Mouse (Mus musculus) embryonic fibroblast, embryonic 13.5 days (primary cell): ENCODE results near the gene Camp. TPM values are rescaled to one million over a fixed set of nuclear protein-coding genes. Genes with fewer than 3 reads are reported as not detected.
A peak's percentile ranks its signal among the peaks of the same experiment; 100 is the strongest.

Source experiments
- H3K27ac ChIP-seq: 2 replicates; pipeline ENCODE4 v1.5.1; 2012; ENCODE audit warnings: low read length, control low read depth, inconsistent platforms; ENCODE audit not compliant: insufficient read depth
- H3K4me1 ChIP-seq: 2 replicates; pipeline ENCODE4 v1.6.1; 2011; ENCODE audit warnings: low read length; ENCODE audit not compliant: control insufficient read depth, insufficient read depth
- H3K4me3 ChIP-seq: 2 replicates; pipeline ENCODE4 v1.5.1; 2011; ENCODE audit warnings: mild to moderate bottlenecking, control low read depth, low read length; ENCODE audit not compliant: insufficient read depth
- CTCF ChIP-seq: IDR thresholded peaks from 2 replicates; pipeline ENCODE4 v1.5.1; 2011; ENCODE audit warnings: mild to moderate bottlenecking, control low read depth, low read length, moderate library complexity, borderline replicate concordance; ENCODE audit not compliant: insufficient read depth
- POLR2A ChIP-seq: IDR thresholded peaks from 2 replicates; pipeline ENCODE4 v1.6.1; 2011; ENCODE audit warnings: low read depth, mild to moderate bottlenecking, control low read depth, low read length, moderate library complexity
- polyA plus RNA-seq: library from polyadenylated mRNA; stranded (reverse); fragments of >200 nt; gene quantifications from 2 replicates; pipeline ENCODE4 v1.2.4, GENCODE M21; 2011; ENCODE audit warnings: low read depth; ENCODE audit not compliant: missing spikeins, insufficient read length

The Camp gene
- not detected in 2 replicates for polyA plus RNA-seq

DNA sequence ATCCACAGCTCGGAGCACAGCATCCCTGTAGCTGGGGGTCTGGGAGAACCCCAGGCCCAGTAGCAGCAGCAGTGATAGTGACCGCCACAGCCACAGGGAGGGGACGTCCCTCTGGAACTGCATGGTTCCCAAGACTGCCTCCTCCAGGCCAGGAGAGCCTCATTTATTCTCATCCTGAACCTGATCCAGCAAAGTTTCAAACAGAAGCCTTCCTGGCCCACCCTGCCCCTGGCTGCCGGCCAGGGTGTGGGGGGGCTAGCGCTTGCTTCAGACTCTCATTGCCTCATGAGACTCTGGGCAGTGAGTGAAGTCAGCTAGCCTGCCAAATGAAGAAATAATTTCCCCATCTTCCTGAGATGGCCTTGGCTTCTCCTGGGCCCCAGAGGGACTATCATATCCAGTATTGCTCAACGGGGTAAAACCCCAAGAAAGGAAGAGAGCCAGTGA, at the start of gene Camp:
TSS of gene Camp (minus strand) at position 306 of the 447 bp plus-strand sequence.
- Histone ChIP-seq H3K4me1 (no peaks in the 10 kb centered on the region), H3K27ac (no peak within 1 kb of the TSS), H3K4me3 (no peak within 1 kb of the TSS)
- TF ChIP-seq CTCF (no peak), POLR2A (no peak)

DNA sequence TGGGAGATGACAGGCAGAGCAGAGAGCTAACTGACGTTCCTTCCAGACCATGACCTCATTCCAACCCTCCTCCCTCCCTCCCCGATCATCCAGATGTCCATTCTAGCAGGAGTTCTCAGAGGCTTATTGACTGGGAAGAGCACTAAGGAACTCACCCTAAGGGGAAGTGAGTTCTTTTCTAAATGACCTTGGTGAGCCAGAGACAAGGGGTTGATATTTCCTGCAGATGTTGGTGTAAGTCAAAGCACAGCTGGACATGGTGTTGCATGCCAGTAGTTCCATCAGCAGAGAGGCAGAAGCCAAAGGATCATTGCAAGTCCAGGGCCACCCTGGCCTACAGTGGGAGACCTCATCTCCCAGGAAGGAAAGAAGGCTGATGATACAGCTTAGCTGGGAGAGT, 48.6 kb upstream of the Camp start:
- Histone ChIP-seq H3K4me1 (peaks cover 5% of the 10 kb centered on the region; the same call in 1 of the 2 replicates), H3K4me3 (no peak overlapping the region), H3K27ac (no peak overlapping the region)
- TF ChIP-seq CTCF (no peak), POLR2A (no peak)

DNA sequence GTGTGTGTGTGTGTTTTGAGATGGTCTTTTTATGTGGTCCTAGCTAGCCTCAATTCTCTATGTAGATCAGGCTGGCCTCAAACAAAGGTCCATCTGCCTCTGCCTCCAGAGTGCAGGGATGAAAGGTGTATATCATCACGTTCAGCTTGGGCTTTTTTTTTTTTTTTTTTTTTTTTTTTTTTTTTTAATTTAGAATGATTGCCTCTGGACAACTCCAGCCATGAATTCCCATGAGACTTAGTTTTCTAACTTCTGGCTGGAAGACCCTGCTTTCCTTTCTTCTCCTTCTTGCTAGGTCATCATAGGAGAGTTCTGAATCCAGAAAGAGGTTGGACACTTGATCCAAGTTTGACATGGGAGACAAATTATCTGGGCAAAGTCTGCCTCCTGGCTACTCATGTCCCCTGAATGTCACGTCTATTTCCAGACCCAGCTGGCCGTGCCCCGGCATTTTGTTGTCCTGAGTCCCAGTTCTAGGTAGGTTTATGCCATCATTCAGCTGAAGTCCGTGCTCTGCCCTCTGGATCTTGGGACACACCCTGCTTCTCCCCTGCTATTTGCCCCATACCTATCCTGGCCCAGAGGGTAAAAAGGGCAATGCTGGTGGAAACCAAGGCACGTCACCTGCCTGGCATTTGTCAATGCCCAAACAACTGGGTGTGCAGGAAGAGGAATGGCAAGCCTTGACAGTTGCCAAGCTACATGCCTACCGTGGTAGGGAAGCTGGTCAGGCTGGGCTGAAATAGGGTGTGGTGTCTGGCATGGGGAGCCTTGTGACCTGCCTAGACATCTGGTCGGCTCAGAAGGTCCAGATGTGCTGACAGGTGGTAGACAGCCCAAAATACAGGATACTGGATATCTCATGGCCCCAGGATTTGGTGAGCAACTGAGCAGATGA, 47.1 kb upstream of the Camp start:
- TF ChIP-seq CTCF (no peak), POLR2A (no peak)
- Histone ChIP-seq H3K27ac (no peak overlapping the region), H3K4me1 (no peaks in the 10 kb centered on the region), H3K4me3 (no peak overlapping the region)

DNA sequence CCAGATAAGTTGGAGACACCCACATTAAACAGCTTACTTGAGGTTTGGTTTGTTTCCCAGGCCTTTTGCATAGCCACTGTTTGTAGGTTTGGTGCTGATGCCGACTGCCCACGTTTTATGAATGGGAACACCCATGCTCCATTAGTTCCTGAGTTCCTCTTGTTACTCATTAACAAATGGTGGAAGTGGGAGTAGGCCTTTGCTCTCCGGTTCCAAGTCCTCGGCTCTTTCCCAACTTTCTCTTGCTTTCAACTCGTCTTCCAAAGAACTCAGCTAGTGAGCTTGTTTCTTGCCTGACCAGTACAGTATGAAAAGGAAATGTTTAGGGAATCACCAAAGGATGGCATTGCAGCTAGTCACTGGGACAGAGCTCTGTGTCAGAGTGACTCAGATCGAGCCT, 46.2 kb upstream of the Camp start:
- no peak for TF ChIP-seq POLR2A
- TF ChIP-seq CTCF: no peak
- Histone ChIP-seq H3K27ac (no peak overlapping the region), H3K4me3 (no peak overlapping the region), H3K4me1 (no peaks in the 10 kb centered on the region)

DNA sequence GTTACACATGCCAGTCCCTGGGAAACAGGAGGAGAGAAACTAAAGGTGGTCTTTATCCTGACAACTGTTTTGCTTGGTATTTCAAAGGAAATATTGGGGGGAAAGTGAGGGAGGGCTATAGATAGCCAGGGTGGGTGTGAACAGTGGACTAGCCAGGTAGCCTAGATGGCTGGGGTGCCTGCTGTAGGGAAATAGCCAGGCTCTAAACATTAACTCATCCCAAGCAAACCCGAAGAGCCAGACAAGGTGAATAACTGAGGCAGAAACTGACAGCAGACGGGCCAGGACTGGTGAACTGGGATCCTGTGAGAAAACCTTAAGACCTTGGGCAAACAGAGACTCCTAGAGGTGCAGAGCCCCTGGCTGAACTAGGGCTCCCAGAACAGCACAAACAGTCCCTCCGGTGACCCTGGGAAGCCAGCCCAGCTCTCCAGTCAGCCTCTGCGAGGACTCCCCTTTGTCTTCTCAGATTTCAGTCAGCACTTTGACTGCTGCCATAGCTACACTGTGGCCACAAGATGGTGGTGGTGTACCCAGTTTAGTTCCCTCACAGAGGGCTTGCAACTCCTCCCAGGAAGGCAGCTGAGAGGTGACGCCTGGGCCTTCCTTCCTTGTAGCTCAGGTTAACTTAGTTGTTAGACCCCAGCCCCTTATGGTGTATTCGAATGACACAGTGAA, 45.1 kb upstream of the Camp start:
- no peak for TF ChIP-seq POLR2A
- TF ChIP-seq CTCF: peak; percentile 79; the same call in 1 of the 2 replicates
- no peaks in the 10 kb centered on the region for H3K4me1 ChIP-seq

DNA sequence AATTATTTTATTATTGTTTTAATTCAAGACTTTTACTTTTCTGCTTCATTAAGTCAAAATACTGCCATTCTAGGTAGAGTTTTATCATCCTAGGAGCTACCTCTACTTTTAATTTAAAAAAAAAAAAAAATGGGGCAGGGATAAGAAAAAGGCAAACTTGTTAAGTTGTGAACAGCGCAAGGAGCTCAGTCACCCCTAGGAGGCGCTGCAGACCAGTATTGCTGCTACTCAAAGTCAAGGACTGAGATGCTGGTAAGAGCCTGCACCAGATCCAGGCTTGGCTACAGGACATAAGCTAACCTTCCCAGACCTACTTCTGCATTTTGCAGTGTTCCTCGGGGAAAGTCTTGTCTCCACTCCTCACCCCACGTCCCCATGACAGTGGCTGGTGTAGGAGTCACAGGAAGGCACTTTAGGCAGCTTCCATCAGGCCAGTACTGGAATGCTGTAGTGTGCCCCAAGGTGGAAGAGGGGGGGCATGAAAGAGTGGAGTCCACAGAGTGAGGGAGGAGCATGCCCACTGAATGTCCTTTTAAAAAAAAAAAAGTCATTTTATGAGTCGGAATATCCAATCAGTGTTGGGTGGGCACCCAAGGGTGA, 43.3 kb upstream of the Camp start:
- H3K27ac ChIP-seq: no peak overlapping the region
- H3K4me3 ChIP-seq: no peak overlapping the region
- TF ChIP-seq POLR2A (no peak), CTCF (peak; percentile 69; the same call in 1 of the 2 replicates)
- H3K4me1 ChIP-seq: no peaks in the 10 kb centered on the region

More for the DNA sequence above, 45.1 kb upstream of the Camp start:
- H3K4me3 ChIP-seq: no peak overlapping the region
- 0 out of 2 replicates have a peak overlapping the region, but pooled peaks have one; percentile 29 for H3K27ac ChIP-seq

DNA sequence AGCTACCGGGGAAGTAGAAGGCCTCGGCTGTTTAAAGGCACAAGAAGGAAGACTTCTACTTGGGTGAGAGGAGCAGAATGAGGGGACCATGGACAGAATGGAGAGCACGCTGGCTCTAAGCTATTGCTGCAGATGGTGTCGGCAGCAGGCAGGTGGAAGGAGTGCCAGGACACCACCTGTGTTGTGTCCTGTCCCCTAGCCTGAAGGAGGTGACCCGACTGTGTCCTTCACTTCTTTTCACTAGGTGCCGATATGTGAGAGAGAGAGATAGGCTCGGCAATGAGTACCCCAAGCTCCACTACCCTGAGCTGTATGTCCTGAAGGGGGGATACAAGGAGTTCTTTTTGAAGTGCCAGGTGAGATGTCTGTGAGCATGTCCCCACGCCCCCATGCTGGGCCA, 42.1 kb upstream of the Camp start:
- no peak overlapping the region for H3K27ac ChIP-seq
- H3K4me3 ChIP-seq: no peak overlapping the region
- no peaks in the 10 kb centered on the region for H3K4me1 ChIP-seq
- TF ChIP-seq POLR2A: no peak
- TF ChIP-seq CTCF: no peak

DNA sequence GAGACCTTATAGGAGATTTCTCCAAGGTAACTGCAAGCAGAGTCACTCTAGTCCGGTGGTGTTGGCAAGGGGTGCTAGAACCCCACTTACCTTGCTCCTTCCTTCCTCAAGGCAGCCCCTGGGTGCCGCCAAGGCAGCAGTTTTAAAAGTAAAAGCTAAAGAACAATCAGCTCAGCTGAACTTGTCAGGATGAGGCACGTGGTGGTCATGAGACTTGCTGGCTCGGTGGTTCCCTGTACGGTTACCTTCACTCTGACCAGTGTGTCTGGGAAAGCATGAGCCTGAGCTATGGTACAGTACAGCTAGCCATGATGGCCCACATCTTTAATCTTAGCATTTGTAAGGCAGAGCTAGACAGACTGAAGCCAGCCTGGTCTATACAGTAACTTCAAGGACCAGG, 37.9 kb upstream of the Camp start:
- no peak overlapping the region for H3K4me3 ChIP-seq
- TF ChIP-seq POLR2A (no peak), CTCF (no peak)
- no peak overlapping the region for H3K27ac ChIP-seq
- H3K4me1 ChIP-seq: no peaks in the 10 kb centered on the region

DNA sequence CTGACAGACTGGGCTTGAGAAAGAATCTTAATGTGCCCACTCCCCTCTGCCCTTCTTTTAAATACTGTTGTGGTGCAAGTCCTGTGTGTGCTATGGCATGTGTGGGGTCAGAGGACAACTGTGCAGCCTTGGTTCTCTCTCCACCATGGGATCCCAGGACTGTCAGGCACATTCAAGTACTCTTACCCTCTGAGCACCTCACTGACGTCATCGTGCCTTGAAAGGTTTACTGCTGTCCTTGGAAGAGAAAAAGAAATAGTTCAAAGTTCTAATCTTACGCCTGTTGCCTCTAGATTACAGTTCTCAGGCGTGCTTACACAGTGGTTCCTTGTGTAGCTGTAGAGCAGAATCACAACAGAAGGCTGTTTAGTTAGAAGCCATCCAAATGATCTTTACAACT, 36.8 kb upstream of the Camp start:
- TF ChIP-seq CTCF (no peak), POLR2A (no peak)
- H3K27ac ChIP-seq: no peak overlapping the region
- no peaks in the 10 kb centered on the region for H3K4me1 ChIP-seq
- H3K4me3 ChIP-seq: no peak overlapping the region

DNA sequence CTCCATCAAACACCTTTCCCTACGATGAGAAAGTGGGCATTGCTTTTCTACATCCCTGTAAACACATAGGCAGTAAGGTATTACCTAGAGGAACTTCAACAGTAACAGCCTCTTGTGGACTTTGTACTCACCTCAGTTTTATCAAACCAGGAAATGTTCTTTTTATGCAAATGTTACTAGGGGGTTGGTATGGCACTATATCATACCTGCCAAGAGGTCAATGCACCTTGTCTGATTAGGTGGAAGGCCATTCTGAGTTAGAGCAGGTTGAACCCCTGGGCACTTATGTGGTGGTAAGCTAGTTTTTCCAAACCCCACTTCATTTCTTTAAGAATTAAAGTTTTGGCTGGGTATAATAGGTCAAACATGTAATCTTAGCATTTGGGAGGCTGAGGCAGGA, 29.9 kb upstream of the Camp start:
- TF ChIP-seq CTCF: no peak
- TF ChIP-seq POLR2A: no peak
- no peak overlapping the region for H3K27ac ChIP-seq
- no peak overlapping the region for H3K4me3 ChIP-seq
- no peaks in the 10 kb centered on the region for H3K4me1 ChIP-seq

DNA sequence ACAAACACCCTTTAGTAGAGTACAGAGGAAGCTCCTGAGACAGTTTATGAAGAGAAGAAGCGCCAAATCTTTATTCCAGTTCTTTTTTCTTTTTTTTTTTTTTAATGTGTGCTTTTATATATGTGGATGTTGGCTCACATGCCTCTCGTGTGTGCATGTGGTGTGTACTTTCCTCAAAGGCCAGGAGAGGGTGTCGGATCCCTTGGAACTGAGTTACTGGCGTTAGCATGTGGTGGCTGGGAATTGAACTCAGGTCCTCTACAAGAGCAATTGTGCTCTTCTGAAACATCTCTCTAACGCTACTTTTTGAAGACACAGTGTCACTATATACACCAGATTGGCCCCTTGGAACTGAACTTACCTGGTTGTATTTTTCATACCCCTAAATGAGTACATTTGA, 28.2 kb upstream of the Camp start:
- Histone ChIP-seq H3K27ac (no peak overlapping the region), H3K4me3 (peak overlapping the region; percentile 96), H3K4me1 (no peaks in the 10 kb centered on the region)
- TF ChIP-seq POLR2A: no peak
- TF ChIP-seq CTCF: no peak
